Mouse (Mus musculus) spleen, adult 18-20 months (tissue): ENCODE measurements around the gene Cd151.
"Not testable (repeated sequence)": the region's sequence is repeated elsewhere in the genome, so short reads cannot be mapped to it uniquely, and the experiment has no call there.

ENCODE experiments used
- DNase-seq, 2 experiments: peaks; one replicate each; pipeline ENCODE4 v3.0.0; 2022; ENCODE audit warnings: mixed read lengths in 2 of 2

Gene Cd151

GRCm38 (mm10) chr7:141436523-141436892 is 30.7 kb upstream of the Cd151 start:
- DNase-seq: no peak

- peak; percentile 73 to 83 for DNase-seq
These were observed 29.7 kb upstream of the Cd151 start, which contains the start of gene Slc25a22 for GRCm38 (mm10) chr7:141437178-141438120. Gene Slc25a22 (minus strand): TSS chr7:141437892.

- DNase-seq: no peak
These were observed 28.8 kb upstream of the Cd151 start for GRCm38 (mm10) chr7:141438201-141438968.

GRCm38 (mm10) chr7:141439140-141439679 is 28.0 kb upstream of the Cd151 start:
- DNase-seq: no peak

- DNase-seq: no peak
These were observed 27.4 kb upstream of the Cd151 start for GRCm38 (mm10) chr7:141439811-141440210.

- DNase-seq: peak; percentile 15 to 41
These were observed 26.6 kb upstream of the Cd151 start for GRCm38 (mm10) chr7:141440613-141441012.

GRCm38 (mm10) chr7:141441460-141441859 is 25.7 kb upstream of the Cd151 start:
- DNase-seq: no peak

- no peak for DNase-seq
These were observed 25.0 kb upstream of the Cd151 start for GRCm38 (mm10) chr7:141442199-141442598.

- no peak for DNase-seq
These were observed 23.9 kb upstream of the Cd151 start for GRCm38 (mm10) chr7:141443081-141443821.

GRCm38 (mm10) chr7:141443828-141444237 is 23.4 kb upstream of the Cd151 start, which contains the start of gene Pidd1:
Gene Pidd1 (minus strand): TSS chr7:141444025.
- peak; percentile 26 to 44 for DNase-seq

- not testable (repeated sequence) for DNase-seq
These were observed 20.8 kb upstream of the Cd151 start for GRCm38 (mm10) chr7:141446374-141446773.

- DNase-seq: peak; percentile 89 to 94
These were observed 19.8 kb upstream of the Cd151 start, which contains the start of gene Rplp2 for GRCm38 (mm10) chr7:141447110-141447991. Gene Rplp2 (plus strand): TSS chr7:141447370.

GRCm38 (mm10) chr7:141451928-141452327 is 15.3 kb upstream of the Cd151 start:
- DNase-seq: no peak

GRCm38 (mm10) chr7:141453636-141454035 is 13.6 kb upstream of the Cd151 start:
- DNase-seq: no peak

- DNase-seq: peak; percentile 91 to 97
These were observed 12.1 kb upstream of the Cd151 start, which contains the start of gene Pnpla2 for GRCm38 (mm10) chr7:141454967-141455551. Gene Pnpla2 (plus strand): TSS chr7:141455198.

GRCm38 (mm10) chr7:141455610-141456314 is 11.4 kb upstream of the Cd151 start:
- peak; percentile 51 to 64 for DNase-seq

GRCm38 (mm10) chr7:141456739-141457138 is 10.5 kb upstream of the Cd151 start:
- DNase-seq: no peak

- no peak for DNase-seq
These were observed 10.0 kb upstream of the Cd151 start for GRCm38 (mm10) chr7:141457236-141457635.

GRCm38 (mm10) chr7:141457986-141458660 is 9.1 kb upstream of the Cd151 start:
- peak; percentile 30 to 66 for DNase-seq
